Mouse (Mus musculus) heart, embryonic 12.5 days (tissue): ENCODE data around the gene Terb1. TPM values are rescaled to one million over a fixed set of nuclear protein-coding genes. Genes with fewer than 3 reads are reported as not detected.

ENCODE experiments used
- ATAC-seq: fragments of 200-750 bp; cut with Nextera tagmentation; 2 replicates; pipeline ENCODE4 v1.8.0; 2017; ENCODE audit warnings: moderate TSS enrichment, moderate library complexity; ENCODE audit not compliant: insufficient number of reproducible peaks, low FRiP score
- H3K27ac ChIP-seq: fragments of 300-500 bp; sonication (generic); 2 replicates; pipeline ENCODE4 v1.5.1; 2016; ENCODE audit warnings: mild to moderate bottlenecking, moderate library complexity; ENCODE audit not compliant: poor library complexity, severe bottlenecking
- H3K27me3 ChIP-seq: fragments of 300-500 bp; sonication (generic); replicated peaks from 2 replicates; pipeline ENCODE4 v1.6.1; 2016; ENCODE audit warnings: mild to moderate bottlenecking, moderate library complexity
- H3K36me3 ChIP-seq: fragments of 300-500 bp; sonication (generic); 2 replicates; pipeline ENCODE4 v1.6.1; 2016; ENCODE audit warnings: mild to moderate bottlenecking, moderate library complexity
- H3K4me1 ChIP-seq: fragments of 300-500 bp; sonication (generic); replicated peaks from 2 replicates; pipeline ENCODE4 v1.6.1; 2016; ENCODE audit warnings: mild to moderate bottlenecking
- H3K4me2 ChIP-seq: fragments of 300-500 bp; sonication (generic); 2 replicates; pipeline ENCODE4 v1.6.1; 2016; ENCODE audit warnings: mild to moderate bottlenecking, moderate library complexity
- H3K4me3 ChIP-seq: fragments of 300-500 bp; sonication (generic); 2 replicates; pipeline ENCODE4 v1.5.1; 2016; ENCODE audit warnings: mild to moderate bottlenecking
- H3K9ac ChIP-seq: fragments of 300-500 bp; sonication (generic); 2 replicates; pipeline ENCODE4 v1.6.1; 2016; ENCODE audit warnings: mild to moderate bottlenecking, moderate library complexity
- H3K9me3 ChIP-seq: fragments of 300-500 bp; sonication (generic); replicated peaks from 2 replicates; pipeline ENCODE4 v1.6.1; 2016; ENCODE audit warnings: mild to moderate bottlenecking, moderate library complexity
- WGBS: fragments of 180-500 bp; shearing (Covaris S2); methylation state at CpG from one replicate; pipeline ENCODE4 v1.1.7; 2016; 5-methylcytosine and 5-hydroxymethylcytosine counted together
- polyA plus RNA-seq: library from polyadenylated mRNA; unstranded; fragments of >200 nt; fragmentation: Nextera tagmentation; extraction: Ambion mirVana; gene quantifications from 2 replicates; pipeline ENCODE4 v1.2.1, GENCODE M21; 2016

Terb1 gene
- polyA plus RNA-seq, 1 experiment from 2014 or later, result 0.15 TPM

- Histone ChIP-seq H3K4me2 (no peak overlapping the region), H3K36me3 (no peaks in the 10 kb centered on the region), H3K4me1 (no peaks in the 10 kb centered on the region), H3K9me3 (no peaks in the 10 kb centered on the region), H3K9ac (no peak overlapping the region), H3K27ac (no peak overlapping the region), H3K4me3 (no peak overlapping the region), H3K27me3 (no peaks in the 10 kb centered on the region)
- 72% methylated on average over 3 of the region's 3 CpGs for WGBS
- ATAC-seq, result no peak
These were observed 57.5 kb downstream of the Terb1 start for GRCm38 (mm10) chr8:104452177-104452576.

- Histone ChIP-seq H3K36me3 (no peaks in the 10 kb centered on the region), H3K9me3 (no peaks in the 10 kb centered on the region), H3K27me3 (no peaks in the 10 kb centered on the region), H3K4me2 (no peak overlapping the region), H3K27ac (no peak overlapping the region), H3K4me1 (no peaks in the 10 kb centered on the region), H3K4me3 (no peak overlapping the region), H3K9ac (no peak overlapping the region)
- no peak for ATAC-seq
- WGBS, result 43% methylated on average over 3 of the region's 3 CpGs
These were observed 60.9 kb downstream of the Terb1 start for GRCm38 (mm10) chr8:104448796-104449195.

GRCm38 (mm10) chr8:104446016-104446415 is 63.7 kb downstream of the Terb1 start:
- no peak overlapping the region for H3K27ac ChIP-seq
- H3K9ac ChIP-seq, result no peak overlapping the region
- H3K9me3 ChIP-seq, result no peaks in the 10 kb centered on the region
- H3K4me2 ChIP-seq, result no peak overlapping the region
- peaks cover 9% of the 10 kb centered on the region for H3K4me1 ChIP-seq
- ATAC-seq, result no peak
- no peak overlapping the region for H3K4me3 ChIP-seq
- no peaks in the 10 kb centered on the region for H3K27me3 ChIP-seq
- WGBS, result 75% methylated on average over 3 of the region's 3 CpGs
- H3K36me3 ChIP-seq, result no peaks in the 10 kb centered on the region

- H3K4me3 ChIP-seq, result no peak overlapping the region
- H3K27me3 ChIP-seq, result no peaks in the 10 kb centered on the region
- no peak overlapping the region for H3K27ac ChIP-seq
- WGBS, result 40% methylated on average over 6 of the region's 6 CpGs
- no peak for ATAC-seq
- peaks cover 10% of the 10 kb centered on the region for H3K4me1 ChIP-seq
- H3K9ac ChIP-seq, result no peak overlapping the region
- H3K36me3 ChIP-seq, result peaks cover 5% of the 10 kb centered on the region
- no peaks in the 10 kb centered on the region for H3K9me3 ChIP-seq
- no peak overlapping the region for H3K4me2 ChIP-seq
These were observed 64.5 kb downstream of the Terb1 start for GRCm38 (mm10) chr8:104445248-104445647.

- WGBS, result 62% methylated on average over 7 of the region's 7 CpGs
- H3K4me2 ChIP-seq, result peak overlapping the region; percentile 91; the same call in 1 of the 2 replicates
- no peaks in the 10 kb centered on the region for H3K9me3 ChIP-seq
- H3K9ac ChIP-seq, result no peak overlapping the region
- no peak for ATAC-seq
- peak overlapping the region; percentile 77 for H3K4me3 ChIP-seq
- peaks cover 10% of the 10 kb centered on the region for H3K4me1 ChIP-seq
- no peaks in the 10 kb centered on the region for H3K27me3 ChIP-seq
- no peak overlapping the region for H3K27ac ChIP-seq
- H3K36me3 ChIP-seq, result peaks cover 25% of the 10 kb centered on the region
These were observed 66.5 kb downstream of the Terb1 start for GRCm38 (mm10) chr8:104443125-104443679.

- H3K4me3 ChIP-seq, result peak within 1 kb of the TSS; percentile 77
- ATAC-seq, result peak; percentile 91
- no peaks in the 10 kb centered on the region for H3K27me3 ChIP-seq
- H3K27ac ChIP-seq, result peak within 1 kb of the TSS; percentile 83
- WGBS, result under 1% methylated on average over 75 of the region's 75 CpGs
- H3K4me2 ChIP-seq, result peak within 1 kb of the TSS; percentile 91
- peaks cover 29% of the 10 kb centered on the region for H3K36me3 ChIP-seq
- H3K4me1 ChIP-seq, result peaks cover 10% of the 10 kb centered on the region
- H3K9ac ChIP-seq, result peak within 1 kb of the TSS; percentile 86
- no peaks in the 10 kb centered on the region for H3K9me3 ChIP-seq
These were observed 67.2 kb downstream of the Terb1 start, which contains the start of gene Dync1li2 for GRCm38 (mm10) chr8:104442299-104443124. TSS of gene Dync1li2 (minus strand) at chr8:104443047.

- 60% methylated on average over 7 of the region's 7 CpGs for WGBS
- Histone ChIP-seq H3K4me3 (peak overlapping the region; percentile 77), H3K27ac (0 out of 2 replicates have a peak overlapping the region, but pooled peaks have one; percentile 83)
These were observed 68.1 kb downstream of the Terb1 start for GRCm38 (mm10) chr8:104441613-104442012.

GRCm38 (mm10) chr8:104439461-104439860 is 70.2 kb downstream of the Terb1 start:
- Histone ChIP-seq H3K9ac (no peak overlapping the region), H3K27ac (no peak overlapping the region), H3K9me3 (peaks cover 4% of the 10 kb centered on the region; the same call in 1 of the 2 replicates), H3K4me3 (no peak overlapping the region), H3K4me2 (no peak overlapping the region), H3K4me1 (peaks cover 32% of the 10 kb centered on the region), H3K36me3 (peaks cover 53% of the 10 kb centered on the region), H3K27me3 (no peaks in the 10 kb centered on the region)
- WGBS, result 92% methylated on average over 8 of the region's 8 CpGs
- ATAC-seq, result no peak

More at GRCm38 (mm10) chr8:104441613-104442012, 68.1 kb downstream of the Terb1 start:
- H3K9me3 ChIP-seq, result peaks cover 4% of the 10 kb centered on the region; the same call in 1 of the 2 replicates
- peak overlapping the region; percentile 91 for H3K4me2 ChIP-seq
- no peak for ATAC-seq
- no peaks in the 10 kb centered on the region for H3K27me3 ChIP-seq
- peaks cover 38% of the 10 kb centered on the region for H3K36me3 ChIP-seq
- H3K4me1 ChIP-seq, result peaks cover 14% of the 10 kb centered on the region
- peak overlapping the region; percentile 86 for H3K9ac ChIP-seq

- Histone ChIP-seq H3K4me1 (peaks cover 33% of the 10 kb centered on the region), H3K9ac (no peak overlapping the region), H3K27ac (no peak overlapping the region), H3K9me3 (peaks cover 4% of the 10 kb centered on the region; the same call in 1 of the 2 replicates), H3K27me3 (no peaks in the 10 kb centered on the region), H3K4me2 (no peak overlapping the region), H3K4me3 (no peak overlapping the region), H3K36me3 (peaks cover 70% of the 10 kb centered on the region)
- 64% methylated on average over 13 of the region's 13 CpGs for whole genome bisulfite sequencing
- no peak for ATAC-seq
These were observed 72.1 kb downstream of the Terb1 start for GRCm38 (mm10) chr8:104437494-104438135.

GRCm38 (mm10) chr8:104436591-104436990 is 73.1 kb downstream of the Terb1 start:
- no peak for ATAC-seq
- Histone ChIP-seq H3K27ac (peak overlapping the region; percentile 85), H3K4me3 (no peak overlapping the region), H3K36me3 (peaks cover 80% of the 10 kb centered on the region), H3K9me3 (peaks cover 7% of the 10 kb centered on the region; the same call in 1 of the 2 replicates), H3K9ac (no peak overlapping the region), H3K4me1 (peaks cover 29% of the 10 kb centered on the region), H3K4me2 (no peak overlapping the region), H3K27me3 (no peaks in the 10 kb centered on the region)
- WGBS, result 88% methylated on average over 4 of the region's 4 CpGs

GRCm38 (mm10) chr8:104436038-104436437 is 73.7 kb downstream of the Terb1 start:
- Histone ChIP-seq H3K9ac (peak overlapping the region; percentile 4; the same call in 1 of the 2 replicates), H3K27me3 (no peaks in the 10 kb centered on the region), H3K27ac (peak overlapping the region; percentile 85), H3K4me3 (no peak overlapping the region), H3K4me1 (peaks cover 25% of the 10 kb centered on the region), H3K9me3 (peaks cover 7% of the 10 kb centered on the region; the same call in 1 of the 2 replicates), H3K4me2 (peak overlapping the region; percentile 2; the same call in 1 of the 2 replicates), H3K36me3 (peaks cover 86% of the 10 kb centered on the region)
- 25% methylated on average over 12 of the region's 12 CpGs for WGBS
- peak; percentile 90 for ATAC-seq
